Mouse (Mus musculus): ENCODE data around the gene Crygb. TPM values are rescaled to one million over a fixed set of nuclear protein-coding genes. Genes with fewer than 3 reads are reported as not detected.

Crygb gene
- total and polyA plus RNA-seq, 3 experiments, result not detected

DNA sequence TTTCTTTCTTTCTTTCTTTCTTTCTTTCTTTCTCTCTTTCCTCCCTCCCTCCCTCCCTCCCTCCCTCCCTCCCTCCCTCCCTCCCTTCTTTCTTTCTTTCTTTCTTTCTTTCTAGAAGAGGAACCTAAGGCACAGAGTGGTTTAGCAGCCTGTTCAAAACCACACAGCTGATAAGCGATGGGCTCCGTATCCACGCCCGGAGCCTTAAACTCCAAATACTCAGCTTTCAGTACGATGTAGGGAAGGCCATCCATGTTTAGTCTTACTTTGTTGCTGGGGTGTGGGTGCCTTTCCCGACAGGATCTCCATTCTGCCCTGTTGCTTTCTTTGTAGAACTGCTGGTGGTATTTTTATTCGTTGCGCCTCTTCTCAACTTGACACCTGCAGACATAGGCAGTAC is 27.1 kb upstream of the Crygb start:
- Histone ChIP-seq H3K36me3 (ENCODE audit: control insufficient read depth in 1 of 2, insufficient read depth in 2 of 2, low read length in 2 of 2) (peaks cover 0 to 4% of the 10 kb centered on the region in 2 experiments; a peak in 2 of 4 replicates), H3K27me3 (ENCODE audit: control insufficient read depth in 1 of 2, insufficient read depth in 2 of 2, low read length in 2 of 2) (no peaks in the 10 kb centered on the region; a peak in 1 of 4 replicates), H3K4me1 (ENCODE audit: control insufficient read depth in 1 of 2, insufficient read depth in 2 of 2, low read length in 2 of 2) (peaks cover 0 to 5% of the 10 kb centered on the region in 2 experiments; a peak in 2 of 4 replicates), H3K9me3 (replicated peaks; ENCODE audit: insufficient read depth, low read length) (no peaks in the 10 kb centered on the region), H3K4me3 (ENCODE audit: control insufficient read depth in 1 of 2, insufficient read depth in 1 of 2, low read depth in 2 of 2, low read length in 2 of 2) (peak overlapping the region in 1 of 2 experiments; percentile 16; a peak in 1 of 4 replicates), H3K79me2 (ENCODE audit: control insufficient read depth, insufficient read depth, low read length, poor library complexity) (no peaks in the 10 kb centered on the region), H3K9ac (ENCODE audit: control insufficient read depth, low read depth, low read length, poor library complexity, severe bottlenecking) (no peak overlapping the region; the same call in 1 of the 2 replicates), H3K27ac (ENCODE audit: control insufficient read depth, low read depth, low read length) (no peak overlapping the region)
- peak; percentile 55 for DNase-seq (ENCODE audit: low read depth, low spot score)
- no peak for TF ChIP-seq CHD1 (IDR thresholded peaks at IDR 0.05; ENCODE audit: low read depth, low read length)
- no peak for TF ChIP-seq MAZ (IDR thresholded peaks at IDR 0.05; ENCODE audit: low read depth, low read length)
- TF ChIP-seq GATA1 (IDR thresholded peaks at IDR 0.05; ENCODE audit: low read depth, low read length), result peak; percentile 18; the same call in 1 of the 2 replicates
- no peak for TF ChIP-seq USF1 (IDR thresholded peaks at IDR 0.05; ENCODE audit: low read depth, low read length)
- TF ChIP-seq GABPA (IDR thresholded peaks at IDR 0.05; ENCODE audit: low read depth, low read length), result no peak
- no peak for TF ChIP-seq JUND (IDR thresholded peaks at IDR 0.05; ENCODE audit: low read depth, low read length)

DNA sequence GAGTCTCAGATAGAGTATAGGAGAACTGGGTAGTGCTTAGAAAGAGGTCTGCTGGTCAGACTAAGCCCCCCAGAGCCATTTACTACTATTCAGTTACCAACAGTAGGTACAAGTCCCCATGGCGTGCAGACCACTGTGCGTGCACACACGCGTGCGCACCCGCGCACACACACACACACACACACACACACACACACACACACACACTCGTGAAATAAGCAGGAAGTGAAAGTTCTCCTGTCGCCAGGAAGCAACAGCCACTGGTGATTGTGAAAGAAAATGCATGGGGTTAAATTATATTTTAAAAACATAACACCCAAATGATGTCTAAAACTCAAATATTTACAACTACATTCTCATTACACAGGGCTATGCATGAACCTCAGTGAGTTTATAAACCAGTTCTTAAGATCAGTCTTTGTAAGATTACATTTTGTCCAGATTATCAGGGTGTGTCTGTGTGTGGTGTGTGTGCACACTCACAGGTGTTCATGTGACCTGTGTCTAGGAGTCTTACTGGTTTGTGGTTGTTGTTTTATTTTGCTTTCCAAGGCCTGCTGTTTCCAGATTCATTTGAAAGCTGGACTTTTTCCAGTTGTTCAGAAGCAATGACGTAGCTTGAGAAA is 25.7 kb upstream of the Crygb start:
- Histone ChIP-seq H3K27ac (ENCODE audit: control insufficient read depth, low read depth, low read length) (no peak overlapping the region), H3K79me2 (ENCODE audit: control insufficient read depth, insufficient read depth, low read length, poor library complexity) (no peaks in the 10 kb centered on the region), H3K27me3 (ENCODE audit: control insufficient read depth in 1 of 2, insufficient read depth in 2 of 2, low read length in 2 of 2) (no peaks in the 10 kb centered on the region; a peak in 1 of 4 replicates), H3K4me1 (ENCODE audit: control insufficient read depth in 1 of 2, insufficient read depth in 2 of 2, low read length in 2 of 2) (peaks cover 0 to 5% of the 10 kb centered on the region in 2 experiments; a peak in 2 of 4 replicates), H3K4me3 (ENCODE audit: control insufficient read depth in 1 of 2, insufficient read depth in 1 of 2, low read depth in 2 of 2, low read length in 2 of 2) (no peak overlapping the region), H3K36me3 (ENCODE audit: control insufficient read depth in 1 of 2, insufficient read depth in 2 of 2, low read length in 2 of 2) (peaks cover 0 to 4% of the 10 kb centered on the region in 2 experiments; a peak in 2 of 4 replicates), H3K9me3 (replicated peaks; ENCODE audit: insufficient read depth, low read length) (no peaks in the 10 kb centered on the region), H3K9ac (ENCODE audit: control insufficient read depth, low read depth, low read length, poor library complexity, severe bottlenecking) (no peak overlapping the region)
- TF ChIP-seq ZKSCAN1 (IDR thresholded peaks at IDR 0.05; ENCODE audit: low read depth, low read length), result no peak
- no peak for TF ChIP-seq NELFE (IDR thresholded peaks at IDR 0.05; ENCODE audit: low read depth, low read length)
- TF ChIP-seq MAFK (IDR thresholded peaks at IDR 0.05; ENCODE audit: borderline replicate concordance, low read depth, low read length), result no peak
- no peak for TF ChIP-seq MAX (IDR thresholded peaks at IDR 0.05; ENCODE audit: low read length)
- TF ChIP-seq POLR2AphosphoS5 (IDR thresholded peaks at IDR 0.05; ENCODE audit: borderline replicate concordance, low read depth, low read length), result no peak
- TF ChIP-seq NRF1 (IDR thresholded peaks at IDR 0.05; ENCODE audit: insufficient read depth, low read depth, low read length, poor library complexity, severe bottlenecking), result no peak
- TF ChIP-seq TCF12 (IDR thresholded peaks at IDR 0.05; ENCODE audit: low read depth, low read length), result no peak
- TF ChIP-seq ETS1 (IDR thresholded peaks at IDR 0.05; ENCODE audit: low read depth, low read length), result no peak
- TF ChIP-seq POLR2A (IDR thresholded peaks at IDR 0.05; ENCODE audit: control insufficient read depth in 1 of 2, insufficient read depth in 1 of 2, low read depth in 1 of 2, low read length in 2 of 2, poor library complexity in 1 of 2), result no peak
- no peak for DNase-seq (ENCODE audit: low read depth, low spot score)
